Mouse (Mus musculus) granulocyte monocyte progenitor cell, adult 5-6 weeks (primary cell): ENCODE data around the gene Tmem38a. TPM values are rescaled to one million over a fixed set of nuclear protein-coding genes. Genes with fewer than 3 reads are reported as not detected.

Experiments used
- ATAC-seq: replicated peaks from 2 replicates; pipeline ENCODE4 v1.8.0; 2016; ENCODE audit warnings: mild to moderate bottlenecking, moderate TSS enrichment, inconsistent platforms; ENCODE audit not compliant: poor library complexity, severe bottlenecking
- total RNA-seq, 2 experiments: library from RNA; stranded (forward) in 1 of 2; stranded (reverse) in 1 of 2; fragments of 200-712, 200-1000 nt in 1 of 2; fragments of >200 nt in 1 of 2; fragmentation: Nextera tagmentation in 1 of 2; gene quantifications; 2 replicates each; pipeline ENCODE4 v1.2.3; 2014 to 2017

The Tmem38a gene
- total RNA-seq (2014; fragmentation: Nextera tagmentation) = 1.7 and 2.0 TPM in 2 replicates
- total RNA-seq (2017) = 0.09 and 0.21 TPM in 2 replicates

DNA sequence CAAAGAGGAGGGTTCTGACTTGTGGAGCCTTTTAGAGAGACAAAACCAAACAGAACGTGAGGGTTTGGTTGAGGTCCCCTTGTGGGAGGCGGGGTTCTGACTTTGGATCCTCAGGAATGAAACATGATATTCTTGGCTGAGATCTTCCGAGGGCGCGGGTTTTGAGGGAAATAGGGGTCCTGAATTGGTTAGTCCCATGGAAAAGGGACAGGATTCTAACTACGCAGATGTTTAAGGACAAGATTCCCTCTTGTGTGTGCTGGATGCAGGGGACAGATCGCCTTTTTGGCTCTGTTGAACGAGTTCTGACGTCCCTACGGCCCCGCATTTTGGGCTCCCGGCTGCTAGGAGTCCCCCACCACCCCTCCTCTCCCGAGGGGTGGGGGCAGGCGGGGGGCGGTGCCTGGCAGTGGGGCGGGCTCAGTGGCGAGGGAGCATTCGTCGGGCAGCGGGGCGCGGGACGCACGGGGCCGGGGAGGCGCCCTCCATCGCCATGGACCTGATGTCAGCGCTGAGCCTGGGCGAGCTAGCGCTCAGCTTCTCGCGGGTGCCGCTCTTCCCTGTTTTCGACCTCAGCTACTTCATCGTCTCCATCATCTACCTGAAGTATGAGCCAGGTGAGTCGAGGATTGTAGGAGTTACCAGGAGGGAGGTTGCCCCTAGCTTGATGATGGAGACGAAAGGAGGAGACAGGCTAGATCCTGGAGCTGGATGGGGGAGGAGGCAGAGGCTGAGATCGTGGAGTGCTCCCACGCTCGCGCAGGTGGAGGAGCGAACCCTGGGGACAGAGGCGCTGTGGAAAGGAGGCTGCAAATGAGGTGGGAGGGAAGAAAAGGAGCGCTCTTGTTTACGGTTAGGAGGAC, at the start of gene Tmem38a:
TSS of gene Tmem38a (plus strand) at position 445 of the 863 bp plus-strand sequence.
- ATAC-seq = peak; percentile 57

- ATAC-seq = no peak
Measured at GRCm38 (mm10) chr8:72532103-72532502, 39.8 kb upstream of the Tmem38a start.

- ATAC-seq = no peak
Measured at GRCm38 (mm10) chr8:72534888-72535287, 37.0 kb upstream of the Tmem38a start.

- ATAC-seq = peak; percentile 78
Measured at GRCm38 (mm10) chr8:72539234-72539633, 32.6 kb upstream of the Tmem38a start.

- no peak for ATAC-seq
Measured at GRCm38 (mm10) chr8:72547122-72547801, 24.6 kb upstream of the Tmem38a start.

DNA sequence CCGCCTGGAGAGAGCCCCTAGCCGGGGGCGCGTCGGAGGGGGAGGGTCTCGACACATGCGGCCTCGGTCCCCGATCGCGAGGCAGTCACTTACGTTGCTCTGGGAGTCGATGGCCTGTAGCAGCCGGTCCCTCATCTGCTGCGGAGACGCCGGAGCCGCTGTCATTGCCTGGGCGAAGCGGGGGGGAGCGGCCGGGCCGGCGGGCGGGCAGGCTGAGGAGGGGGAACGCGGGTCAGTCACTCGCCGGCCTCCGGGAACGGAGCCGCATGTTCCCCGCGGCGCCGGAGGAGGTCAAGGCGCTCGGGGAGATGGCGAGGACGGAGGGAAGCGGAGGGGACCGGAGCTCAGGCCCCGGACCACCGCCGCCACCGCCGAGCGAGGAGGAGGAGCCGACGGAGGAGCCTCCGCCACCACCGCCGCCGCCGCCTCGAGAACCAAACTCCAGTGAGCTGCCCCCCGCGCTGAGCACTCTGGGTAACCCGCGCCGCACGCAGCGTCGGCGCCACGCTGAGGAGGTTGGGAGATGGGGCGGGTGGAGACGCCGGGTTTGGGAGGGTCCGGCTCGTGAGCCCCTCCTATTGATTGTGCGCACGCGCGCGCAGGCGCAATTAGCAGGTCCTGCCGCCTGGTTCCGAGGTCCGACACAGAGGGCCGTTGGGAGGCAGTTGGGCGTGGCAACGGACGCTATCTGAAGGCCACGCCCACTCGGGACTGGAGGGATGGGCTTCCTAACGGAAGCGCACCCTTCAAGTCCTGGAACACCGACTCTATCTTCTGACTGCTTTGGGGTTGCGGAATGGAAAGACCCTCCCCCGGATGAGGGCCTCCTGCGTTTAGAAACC, 23.8 kb upstream of the Tmem38a start, which contains the start of gene Med26:
TSS of gene Med26 (minus strand) at position 469 of the 842 bp plus-strand sequence.
- peak; percentile 88 for ATAC-seq

GRCm38 (mm10) chr8:72548644-72549313, 23.1 kb upstream of the Tmem38a start:
- peak; percentile 50 for ATAC-seq

DNA sequence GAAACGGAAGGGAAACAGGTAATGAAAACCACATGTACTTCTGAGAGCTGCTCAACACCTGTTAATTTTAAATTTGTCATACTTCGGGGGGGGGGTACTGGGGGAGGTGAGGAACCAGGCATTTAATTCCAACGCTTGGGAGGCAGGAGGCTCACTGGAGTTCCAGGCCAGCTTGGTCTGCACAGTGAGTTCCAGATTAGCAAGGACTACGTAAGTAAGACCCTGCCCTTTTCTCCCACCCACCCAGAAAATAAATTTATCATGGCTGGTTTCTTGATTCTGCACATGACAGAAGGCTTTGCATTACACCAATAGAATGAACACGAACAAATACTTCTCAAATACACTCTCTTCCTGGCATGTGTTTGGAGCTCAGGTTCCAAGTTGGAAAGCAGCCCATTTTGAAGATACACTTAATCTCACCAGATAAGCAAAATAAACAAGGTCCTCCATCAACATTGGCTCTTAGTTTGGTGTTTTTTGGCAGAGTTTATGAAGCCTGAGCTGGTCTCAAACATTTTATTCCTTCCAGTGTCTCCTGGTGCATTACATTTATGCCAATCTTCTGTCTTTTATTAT, 22.5 kb upstream of the Tmem38a start:
- ATAC-seq = no peak

GRCm38 (mm10) chr8:72555770-72556169, 16.1 kb upstream of the Tmem38a start:
- no peak for ATAC-seq

GRCm38 (mm10) chr8:72561111-72561689, 10.7 kb upstream of the Tmem38a start:
- ATAC-seq = no peak

GRCm38 (mm10) chr8:72565970-72566369, 5.9 kb upstream of the Tmem38a start:
- no peak for ATAC-seq

DNA sequence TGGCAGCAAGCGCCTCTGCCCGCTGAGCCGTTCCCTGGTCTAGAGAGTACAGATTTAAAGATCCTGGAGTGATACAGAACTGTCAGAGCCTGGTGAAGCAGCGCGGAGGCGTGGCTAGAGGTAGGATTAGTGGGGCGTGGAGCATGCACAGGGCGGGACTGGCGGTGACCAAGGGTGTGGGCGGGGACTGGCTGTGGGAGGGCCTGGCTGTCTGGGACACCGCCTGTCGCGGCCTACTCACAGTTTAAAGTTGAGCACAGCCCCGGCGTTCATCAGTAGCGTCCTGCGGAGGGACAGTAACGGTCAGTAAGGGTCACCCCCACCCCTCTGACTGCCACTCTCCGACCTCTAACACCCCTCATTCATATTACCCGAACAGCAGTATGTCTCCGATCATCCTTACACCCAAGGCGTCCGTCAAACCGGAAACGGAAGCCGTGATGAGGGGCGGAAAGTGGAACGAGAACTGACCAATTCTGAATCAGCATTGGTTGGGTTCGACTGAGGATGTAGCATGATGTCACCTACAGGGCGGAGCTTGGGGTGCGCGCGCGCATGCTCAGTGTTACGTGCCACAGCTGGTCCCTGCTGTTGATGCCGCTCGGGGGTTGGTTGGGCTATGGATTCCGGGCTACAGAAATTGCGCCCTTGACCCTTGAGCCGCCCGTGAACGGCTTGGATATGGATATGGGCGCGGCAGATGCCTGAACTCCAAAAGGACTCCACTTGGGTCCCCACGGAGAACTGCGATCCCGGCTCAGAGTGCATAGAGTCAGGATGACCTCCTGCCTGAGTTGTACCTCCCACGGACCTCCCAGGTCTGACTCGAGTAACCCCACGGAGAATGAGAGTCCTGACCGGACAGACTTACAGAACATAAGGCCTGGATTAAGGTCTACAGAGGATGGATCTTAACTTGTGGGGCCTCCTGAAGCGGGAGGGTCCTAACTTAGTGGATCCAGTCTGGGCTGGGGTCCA, 933 bp upstream of the Tmem38a start, which contains the start of gene Smim7:
TSS of gene Smim7 (minus strand) at position 456 of the 978 bp plus-strand sequence.
- peak; percentile 90 for ATAC-seq

DNA sequence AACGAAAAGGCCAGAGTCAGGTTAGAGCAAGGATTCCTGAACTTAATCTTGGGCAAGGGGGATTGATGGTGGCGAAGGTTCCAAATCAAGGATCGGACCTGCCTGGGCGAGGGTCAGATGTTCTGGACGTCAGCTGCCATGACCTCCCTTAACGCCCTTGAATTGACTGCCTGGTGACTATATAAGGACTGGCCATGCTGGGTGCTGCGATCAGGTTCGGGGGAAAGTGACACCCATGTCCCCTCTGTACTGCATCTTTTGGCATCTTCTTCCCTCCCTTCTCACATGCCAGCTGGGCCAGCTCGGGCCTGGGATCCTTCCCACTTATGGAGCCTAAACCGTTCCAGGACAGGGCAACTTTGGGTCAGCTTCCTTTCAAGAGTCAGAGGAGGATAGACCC, 652 bp downstream of the Tmem38a start:
- ATAC-seq = no peak

DNA sequence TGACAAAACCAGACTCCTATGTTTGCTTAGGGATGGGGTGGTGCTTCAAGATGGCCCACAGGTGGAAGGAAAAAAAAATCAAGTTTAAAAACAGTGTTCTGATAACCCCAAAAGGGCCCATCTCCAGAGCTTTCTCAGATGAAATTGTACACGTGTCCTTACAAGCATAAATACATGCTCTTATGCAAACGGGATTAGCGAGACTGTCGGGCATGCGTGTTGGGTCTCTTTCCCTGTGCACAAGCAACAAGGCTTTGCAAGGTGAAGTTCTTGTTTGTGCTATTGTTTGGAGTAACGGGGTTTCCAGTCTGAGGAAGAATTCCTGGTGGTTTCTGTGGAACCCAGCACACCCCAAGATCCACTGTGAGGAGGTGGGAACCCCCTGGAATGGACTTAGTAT, 1.6 kb downstream of the Tmem38a start:
- ATAC-seq = no peak

- no peak for ATAC-seq
Measured at GRCm38 (mm10) chr8:72575915-72576314, 4.1 kb downstream of the Tmem38a start.

DNA sequence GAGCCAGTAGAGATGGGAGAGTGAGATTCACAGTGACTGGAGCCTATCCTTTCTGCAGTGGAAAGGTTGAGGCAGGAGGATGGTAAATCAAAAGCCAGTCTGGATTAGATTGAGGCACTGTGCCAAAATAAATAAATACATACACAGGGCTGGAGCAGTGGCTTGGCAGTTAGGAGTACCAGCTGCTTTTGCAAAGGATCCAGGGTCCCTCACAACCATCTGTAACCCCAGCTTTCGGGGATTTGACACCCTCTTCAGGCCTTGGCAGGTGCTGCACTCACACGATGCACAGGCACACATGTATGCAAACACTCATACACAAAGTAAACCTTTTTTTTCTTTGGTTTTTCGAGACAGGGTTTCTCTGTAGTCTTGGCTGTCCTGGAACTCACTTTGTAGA, 5.4 kb downstream of the Tmem38a start:
- no peak for ATAC-seq

DNA sequence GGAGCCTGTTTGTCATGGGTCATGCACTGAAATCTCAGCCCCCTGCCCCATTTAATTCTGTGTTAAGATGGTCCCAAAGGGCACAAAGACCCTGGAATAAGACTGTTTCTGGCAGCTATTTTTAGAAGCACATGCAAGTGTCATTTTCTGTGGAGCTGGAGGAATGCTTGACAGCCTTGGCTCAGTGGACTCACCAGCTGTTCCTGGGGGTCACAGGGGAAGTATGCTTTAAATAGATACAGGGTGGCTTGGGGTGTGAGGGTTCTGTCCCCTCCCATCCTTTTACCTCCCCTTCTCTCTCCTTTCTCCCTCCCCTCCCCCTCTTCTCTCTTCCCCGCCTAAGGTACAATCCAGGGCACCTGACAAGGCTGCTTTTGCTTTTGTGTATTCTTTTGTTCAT, 6.1 kb downstream of the Tmem38a start:
- ATAC-seq = no peak

GRCm38 (mm10) chr8:72579374-72579773, 7.5 kb downstream of the Tmem38a start:
- ATAC-seq = no peak
